Mouse (Mus musculus): ENCODE data around the gene Golph3.

Golph3 gene

DNA sequence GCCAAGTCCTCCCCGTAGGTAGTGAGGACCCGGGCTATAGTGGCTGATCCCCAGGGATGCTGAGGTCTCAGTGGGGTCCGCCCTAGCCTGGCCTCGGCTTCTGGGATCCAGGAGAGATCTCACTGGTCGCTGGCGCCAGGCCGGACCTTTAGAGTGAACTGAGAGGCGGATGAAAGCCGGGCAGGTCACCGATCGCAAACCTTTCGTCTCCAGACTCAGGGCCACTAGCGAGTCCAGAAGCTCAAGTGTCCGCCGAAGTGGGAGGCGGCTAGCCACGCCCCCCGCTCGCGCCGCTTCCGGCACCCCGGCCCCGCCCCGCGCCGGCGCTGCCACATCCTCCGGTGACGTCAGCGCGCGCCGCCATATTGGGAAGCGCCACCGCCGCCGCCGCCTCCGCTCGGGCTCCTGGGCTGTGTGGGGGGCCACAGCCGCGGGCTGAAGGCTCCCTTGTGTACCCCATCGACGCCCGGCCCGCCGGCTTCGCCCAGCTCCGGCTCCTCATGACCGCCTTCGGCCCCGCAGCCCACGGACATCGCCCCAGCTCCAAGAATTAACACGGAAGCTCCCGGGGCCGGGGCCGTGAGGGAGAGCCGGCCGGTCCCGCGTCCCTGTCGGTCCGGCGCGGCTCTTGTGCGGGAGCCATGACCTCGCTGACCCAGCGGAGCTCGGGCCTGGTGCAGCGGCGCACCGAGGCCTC lies at the start of gene Golph3:
Golph3 (plus strand) TSS at position 360 of the 697 bp plus-strand sequence.
- DNase-seq: peak; percentile 96 to 99

DNA sequence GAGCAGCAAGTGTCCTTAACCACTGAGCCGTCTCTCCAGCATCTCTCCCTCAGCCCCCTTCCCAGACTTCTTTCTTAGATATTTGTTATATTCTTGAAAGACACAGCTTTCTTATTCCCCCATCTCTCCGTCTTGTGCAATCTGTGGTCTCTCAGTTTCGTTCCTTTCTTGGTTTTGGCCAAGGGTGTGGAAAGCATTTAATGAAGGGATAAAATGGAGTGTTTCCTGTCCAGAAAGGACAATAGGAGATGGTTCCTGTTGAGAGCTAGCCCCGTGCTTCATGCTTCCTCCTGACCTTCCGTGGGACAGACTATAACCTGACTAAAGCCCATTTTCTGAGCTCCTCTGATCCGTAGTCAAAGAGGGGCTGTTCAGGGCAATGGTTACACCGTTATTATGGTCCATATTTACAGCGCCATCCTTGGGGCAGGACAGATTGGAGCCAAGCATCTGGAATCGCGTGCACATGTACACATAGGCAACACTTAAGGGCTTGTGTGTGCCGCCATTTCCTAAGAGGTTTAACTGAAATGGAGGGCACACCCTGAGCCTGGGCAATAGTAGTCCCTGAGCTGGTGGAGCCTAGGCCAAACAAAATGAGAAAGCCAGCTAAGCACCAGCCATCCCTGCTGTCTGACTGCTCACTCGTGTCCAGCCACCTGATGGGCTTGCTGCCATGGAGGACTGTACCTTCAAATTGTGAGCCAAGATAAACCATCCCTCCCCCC lies 47.8 kb upstream of the Golph3 start:
- DNase-seq: peak; percentile 16 to 22

DNA sequence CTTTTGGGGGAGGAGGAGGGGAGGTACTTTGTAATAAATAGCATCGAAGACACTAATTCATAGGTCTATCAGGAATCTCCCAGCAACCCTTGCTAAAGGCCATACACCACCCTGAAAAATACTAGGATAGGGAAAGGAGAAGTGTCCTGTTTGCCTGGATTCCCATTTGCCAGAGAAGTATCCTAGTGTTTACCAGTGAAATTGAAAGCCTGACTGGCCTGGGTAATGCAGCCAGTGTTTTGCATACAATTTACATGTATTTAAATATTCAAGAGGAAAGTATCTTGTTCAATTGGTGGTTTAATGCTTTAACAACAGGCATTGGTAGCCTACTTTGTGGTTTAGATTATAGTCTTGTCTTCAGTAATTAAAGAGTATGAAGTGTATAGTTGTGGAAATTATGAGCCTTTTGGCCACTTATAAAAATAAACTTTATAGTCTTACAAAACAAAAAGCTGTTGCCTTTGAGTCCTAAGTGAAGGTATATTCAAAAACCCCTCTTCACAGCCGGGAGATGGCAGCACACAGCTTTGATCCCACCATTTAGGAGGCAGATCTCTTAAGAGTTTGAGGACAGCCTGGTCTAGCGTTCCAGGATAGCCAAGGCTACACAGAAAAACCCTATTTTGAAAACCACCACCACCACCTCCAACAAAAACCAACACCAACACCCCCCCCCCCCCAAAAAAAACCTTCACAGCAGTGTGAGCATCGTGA lies 47.0 kb upstream of the Golph3 start:
- DNase-seq: no peak

DNA sequence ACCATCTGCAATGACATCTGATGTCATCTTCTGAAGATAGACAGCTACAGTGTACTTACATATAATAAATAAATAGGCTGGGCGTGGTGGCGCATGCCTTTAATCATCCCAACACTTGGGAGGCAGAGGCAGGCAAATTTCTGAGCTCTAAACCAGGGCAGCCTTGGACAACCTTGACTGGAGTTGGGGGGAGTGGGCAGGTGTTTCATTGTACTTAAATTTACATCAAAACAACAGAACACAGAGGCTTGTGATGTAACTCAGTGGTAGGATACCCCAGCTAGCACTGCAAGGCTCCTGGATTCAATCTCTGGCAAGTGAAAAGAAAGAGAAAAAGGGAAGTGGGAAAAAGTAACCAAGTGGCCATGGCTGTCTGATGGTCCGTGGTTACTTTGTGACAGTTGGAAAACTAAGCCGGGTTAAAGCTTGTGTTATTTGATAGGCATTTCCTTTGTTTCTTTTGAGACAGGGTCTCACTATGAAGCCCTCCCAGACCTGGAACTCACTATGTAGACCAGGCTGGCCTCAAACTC lies 46.1 kb upstream of the Golph3 start:
- no peak for DNase-seq

DNA sequence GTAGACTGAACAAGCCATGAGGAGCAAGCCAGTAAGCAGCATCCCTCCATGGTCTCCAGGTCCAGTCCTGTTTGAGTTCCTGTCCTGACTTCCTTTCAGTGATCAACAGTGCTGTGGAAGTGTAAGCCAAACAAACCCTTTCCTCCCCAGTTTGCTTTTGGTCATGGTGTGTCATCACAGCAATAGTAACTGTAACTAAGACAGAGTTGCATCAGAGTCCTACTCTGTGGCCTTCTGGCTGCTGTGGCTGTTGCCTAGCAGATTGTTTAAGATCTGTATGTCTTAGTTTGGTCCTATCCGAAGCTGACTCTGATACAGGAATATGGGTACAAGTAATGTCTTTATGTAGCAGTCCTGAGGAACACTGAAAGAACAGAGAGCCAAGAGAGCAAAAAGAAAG lies 41.4 kb upstream of the Golph3 start:
- no peak for DNase-seq

DNA sequence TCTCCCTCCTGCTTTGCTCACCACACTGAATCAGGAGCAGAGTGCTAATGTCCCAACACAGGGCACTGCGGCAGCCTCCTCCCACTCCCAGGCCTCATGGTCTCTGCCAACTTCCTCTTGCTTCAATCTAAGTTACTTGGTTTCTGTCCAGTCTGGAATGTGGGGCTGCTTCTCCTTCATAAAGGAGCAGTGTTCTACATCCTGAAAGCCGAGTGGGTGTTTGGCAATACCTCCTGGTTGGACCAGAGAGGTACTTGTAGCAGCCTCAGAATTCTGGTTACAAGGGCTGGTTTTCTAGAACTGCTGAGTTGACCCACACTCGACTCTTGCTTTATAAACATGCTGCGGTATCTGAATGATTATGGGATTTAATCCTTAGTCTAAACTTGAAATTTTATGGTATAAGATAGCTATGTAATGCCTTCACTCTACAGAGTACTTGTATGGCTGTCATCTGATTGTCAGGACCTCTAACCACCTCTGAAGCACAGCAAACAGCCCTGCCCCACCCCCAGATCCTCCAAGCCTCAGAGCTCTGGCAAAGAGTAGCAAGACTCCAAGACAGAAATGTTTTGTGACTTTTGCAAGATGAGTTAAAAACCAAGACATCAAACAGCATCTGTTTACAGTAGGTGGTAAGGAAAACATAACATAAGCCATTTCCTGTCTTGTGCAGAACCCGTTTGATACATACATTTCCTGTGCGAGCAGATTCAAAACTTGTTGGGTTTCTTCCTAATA lies 36.3 kb upstream of the Golph3 start:
- no peak for DNase-seq

DNA sequence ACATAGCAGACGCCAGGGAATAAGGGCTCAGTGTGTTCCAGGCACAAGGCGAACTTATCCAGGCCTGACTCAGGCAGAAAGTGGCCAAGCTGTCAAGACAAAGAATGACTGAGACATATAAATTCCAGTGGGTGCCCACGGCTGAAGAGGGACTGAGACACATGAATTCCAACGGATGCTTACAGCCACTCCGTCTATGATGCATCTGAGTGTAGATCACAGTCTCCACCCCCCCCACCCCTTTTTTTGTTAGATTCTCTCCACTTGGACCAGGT lies 35.8 kb upstream of the Golph3 start:
- DNase-seq: no peak

DNA sequence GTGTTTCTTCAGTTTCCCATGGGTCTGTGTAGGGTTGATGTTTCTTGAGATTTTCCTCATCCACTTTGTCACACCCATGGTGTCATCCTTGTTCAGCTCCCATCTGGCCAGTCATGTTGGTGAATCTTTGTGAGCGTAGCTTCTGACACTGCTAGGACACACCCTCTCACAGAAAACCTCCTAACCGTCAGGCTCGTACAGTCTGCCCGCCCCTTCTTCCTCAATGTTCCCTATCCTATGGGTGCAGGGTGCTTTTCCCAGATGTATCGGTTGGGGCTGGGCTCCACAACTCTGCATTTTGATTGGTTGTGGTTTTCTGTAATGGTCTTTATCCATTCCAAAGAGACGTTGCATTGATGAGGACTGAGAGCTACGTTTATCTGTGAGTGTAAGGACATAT lies 30.9 kb upstream of the Golph3 start:
- no peak for DNase-seq

DNA sequence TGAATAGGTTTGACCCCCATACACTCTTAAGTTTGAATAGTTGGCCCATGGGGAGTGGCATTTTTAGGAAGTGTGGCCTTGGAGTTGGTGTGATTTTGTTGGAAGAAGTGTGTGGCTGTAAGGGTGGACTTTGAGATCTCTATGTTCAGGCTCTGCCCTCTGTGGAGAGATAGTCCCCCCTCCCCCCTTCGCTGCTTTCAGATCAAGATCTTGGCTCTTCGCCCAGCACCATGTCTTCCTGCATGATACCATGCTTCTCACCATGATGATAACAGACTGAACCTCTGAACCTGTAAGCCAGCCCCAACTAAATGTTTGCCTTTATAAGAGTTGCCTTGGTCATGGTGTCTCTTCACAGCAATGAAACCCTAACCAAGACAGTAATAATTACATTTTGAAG lies 29.5 kb upstream of the Golph3 start:
- DNase-seq: no peak

DNA sequence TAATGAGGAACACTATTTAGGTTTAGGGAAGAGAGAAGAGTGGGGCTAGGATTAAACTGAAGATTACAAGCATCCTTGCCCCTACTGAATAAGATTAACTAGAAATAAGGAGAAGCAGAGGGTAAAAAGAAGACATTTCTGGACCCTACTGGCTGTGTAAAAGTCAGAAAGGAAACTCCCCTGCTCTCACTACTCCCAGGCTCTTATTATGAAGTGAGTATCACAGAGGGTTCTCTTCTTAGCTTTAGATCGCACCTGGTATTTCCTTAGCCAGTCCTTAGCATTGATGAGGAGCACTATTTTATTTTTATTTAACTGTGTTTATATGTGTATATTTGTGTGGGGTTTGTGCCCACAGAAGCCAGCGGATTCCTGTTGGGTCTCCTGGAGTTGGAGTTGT lies 25.0 kb upstream of the Golph3 start:
- DNase-seq: no peak

DNA sequence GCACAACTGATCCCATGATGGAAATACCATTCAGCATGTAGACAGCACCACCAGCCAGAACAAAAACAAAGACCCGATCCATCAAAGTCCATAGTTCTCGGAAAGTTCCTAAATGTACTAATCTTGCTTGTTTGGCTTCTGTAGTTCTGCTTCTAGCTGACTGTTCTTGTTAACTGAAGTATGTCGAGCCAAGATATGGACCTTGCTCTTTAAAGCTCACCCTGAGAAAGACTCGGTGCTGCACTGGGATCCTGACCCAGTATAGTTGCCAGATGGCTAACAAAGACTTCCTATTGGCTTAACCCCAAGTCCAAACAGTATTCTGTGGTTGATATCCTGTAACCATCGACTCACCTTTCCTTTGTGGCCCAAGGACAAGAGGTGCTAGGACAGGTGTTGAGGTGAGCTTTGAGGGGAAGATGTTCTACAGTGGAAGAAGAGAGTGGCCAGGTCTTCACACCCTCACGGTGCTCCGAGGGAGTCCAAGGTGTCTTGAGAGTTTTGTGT lies 23.0 kb upstream of the Golph3 start:
- DNase-seq: peak; percentile 17 to 49

DNA sequence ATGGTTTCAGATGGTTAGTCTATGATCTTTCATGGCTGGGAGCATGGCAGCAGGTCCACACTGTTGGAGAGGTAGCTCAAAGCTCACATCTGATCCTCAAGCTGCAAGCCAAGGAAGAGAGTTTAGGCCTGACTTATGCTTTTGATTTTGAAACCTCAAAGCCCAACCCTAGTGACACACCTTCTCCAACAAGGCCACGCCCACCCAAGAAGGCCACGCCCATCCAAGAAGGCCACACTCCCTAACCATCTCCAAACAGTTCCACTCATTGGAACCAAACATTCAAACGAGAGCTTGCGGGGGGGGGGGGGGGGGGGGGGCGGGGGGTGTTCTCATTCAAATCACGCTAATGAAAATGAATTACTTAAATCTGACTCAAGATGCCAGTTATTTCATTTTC lies 19.5 kb upstream of the Golph3 start:
- no peak for DNase-seq

DNA sequence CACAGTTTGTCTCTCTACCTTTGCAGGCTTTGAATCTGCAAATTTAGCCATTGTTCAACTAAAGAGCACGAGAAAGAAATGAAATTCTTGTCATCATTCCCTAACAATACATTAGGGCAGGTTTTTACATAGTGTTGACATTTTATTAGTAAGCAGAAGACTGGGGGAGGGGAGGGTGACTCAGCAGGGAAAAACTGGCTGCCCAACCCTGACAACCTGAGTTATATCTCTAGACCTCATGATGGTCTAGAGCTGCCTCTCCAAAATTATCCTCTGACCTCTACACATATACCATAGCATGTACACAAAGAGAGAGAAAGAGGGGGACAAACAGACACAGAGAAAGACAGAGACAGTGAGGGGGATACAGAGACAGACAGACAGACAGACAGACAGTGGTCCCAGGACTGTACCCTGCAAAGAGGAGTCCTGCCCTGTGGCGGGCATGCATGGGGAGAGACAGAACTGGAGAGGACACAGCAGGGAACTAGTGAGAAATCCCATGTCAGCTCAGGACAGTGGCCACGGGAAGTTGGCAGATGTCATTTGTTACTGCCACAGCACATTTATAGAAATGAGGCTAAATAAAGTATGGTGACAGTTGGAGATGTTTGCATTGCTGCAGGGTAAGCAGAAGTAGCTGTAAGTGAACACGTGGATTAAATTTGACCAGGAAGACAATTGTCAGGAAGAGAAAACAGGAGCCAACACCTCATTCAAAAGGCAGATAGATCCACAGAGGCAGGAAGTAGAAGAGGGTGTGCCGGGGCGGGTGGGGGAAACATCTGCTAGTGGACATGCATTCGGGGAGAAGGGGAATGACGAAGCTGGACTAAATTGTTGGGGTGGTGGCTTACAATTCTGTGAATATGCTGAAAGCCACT lies 14.8 kb upstream of the Golph3 start:
- no peak for DNase-seq

DNA sequence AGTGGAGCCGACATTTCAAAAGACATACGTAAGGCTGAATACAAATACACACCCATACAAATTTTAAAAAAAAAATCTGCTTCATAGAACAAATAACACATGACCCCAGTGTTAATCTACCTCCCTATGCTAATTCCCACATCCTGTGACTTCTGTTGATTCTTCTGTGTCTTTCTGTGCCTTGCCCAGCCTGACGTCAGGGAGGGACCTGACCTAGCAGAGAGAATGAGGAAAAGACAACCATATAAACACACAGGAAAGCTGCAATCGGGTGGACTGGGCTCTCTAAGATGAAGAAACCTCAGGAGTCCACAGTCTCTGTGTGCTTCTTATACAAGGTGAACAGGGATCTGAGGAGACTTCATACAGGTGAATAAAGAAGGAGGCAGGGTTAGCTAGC lies 14.1 kb upstream of the Golph3 start:
- DNase-seq: no peak

DNA sequence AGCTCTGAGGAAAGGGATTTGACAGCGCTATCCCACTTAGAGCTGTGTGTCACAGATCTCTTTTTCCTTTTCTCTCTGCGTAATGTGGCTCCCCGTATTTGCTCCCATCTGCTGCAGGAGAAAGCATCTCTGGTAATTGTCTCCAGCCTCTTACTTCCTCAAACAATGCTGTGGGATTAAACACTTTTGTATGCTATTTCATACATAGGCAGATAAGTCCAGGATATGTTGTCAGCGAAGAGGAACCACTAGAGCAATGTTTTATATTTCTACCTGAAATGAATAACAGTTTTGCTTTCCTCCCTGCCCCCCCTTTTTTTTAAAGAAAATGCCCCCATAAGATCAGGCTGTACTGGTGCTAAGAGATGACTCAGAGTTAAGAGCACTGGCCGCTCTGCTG lies 12.7 kb upstream of the Golph3 start:
- no peak for DNase-seq

DNA sequence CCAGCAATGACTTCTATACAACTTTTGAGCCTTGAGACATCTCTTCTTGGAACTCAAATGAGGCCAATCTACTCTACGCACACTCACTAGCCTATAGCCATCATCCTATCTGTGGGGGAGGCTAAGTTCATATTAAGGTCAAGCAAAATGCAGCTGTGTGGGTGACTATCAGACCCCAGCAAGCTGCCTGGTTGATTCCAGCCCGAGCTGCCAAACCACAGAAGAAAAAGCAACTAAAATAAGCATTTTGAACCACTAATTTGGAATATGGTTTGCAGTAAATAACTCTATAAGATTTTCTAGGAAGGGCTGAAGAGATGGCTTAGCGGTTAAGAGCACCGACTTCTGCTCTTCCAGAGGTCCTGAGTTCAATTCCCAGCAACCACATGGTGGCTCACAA lies 10.6 kb upstream of the Golph3 start:
- no peak for DNase-seq

DNA sequence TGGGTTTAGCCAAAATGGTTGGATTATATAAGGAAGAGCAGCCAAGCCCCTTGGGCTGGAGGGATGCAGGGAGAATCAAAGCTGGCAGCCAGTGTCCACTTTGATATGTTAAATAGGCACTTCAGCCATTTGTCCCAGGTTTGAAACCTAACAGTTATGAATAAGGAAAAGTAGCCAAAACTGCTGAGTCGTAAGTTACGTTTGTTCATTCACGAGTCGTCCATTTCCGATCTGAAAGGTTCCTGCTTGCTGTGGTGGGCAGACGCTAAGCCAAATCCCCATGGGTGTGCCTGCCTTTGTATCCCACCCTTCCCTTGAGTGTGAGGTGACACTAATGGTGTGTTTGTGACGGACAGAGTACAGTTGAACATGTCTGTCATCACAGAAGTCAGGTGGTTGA lies 9.8 kb upstream of the Golph3 start:
- no peak for DNase-seq

DNA sequence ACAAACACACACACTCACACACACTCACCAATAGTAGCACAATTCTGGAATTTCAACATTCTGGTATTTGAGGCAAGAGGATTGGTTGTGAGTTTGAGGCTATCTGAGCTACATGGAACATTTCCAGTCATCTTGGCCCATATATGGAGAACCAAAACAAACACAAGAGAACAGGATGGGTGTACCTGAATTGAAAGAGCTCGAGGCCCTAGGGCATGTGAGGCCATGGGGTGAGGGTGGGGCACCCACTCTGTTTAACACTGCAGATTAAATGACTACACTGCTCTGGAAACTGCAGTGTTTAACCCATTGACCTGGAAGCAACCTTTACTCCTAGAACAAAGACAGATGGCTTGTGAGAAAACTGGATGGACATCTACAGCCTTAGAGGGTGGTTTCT lies 8.0 kb upstream of the Golph3 start:
- no peak for DNase-seq

DNA sequence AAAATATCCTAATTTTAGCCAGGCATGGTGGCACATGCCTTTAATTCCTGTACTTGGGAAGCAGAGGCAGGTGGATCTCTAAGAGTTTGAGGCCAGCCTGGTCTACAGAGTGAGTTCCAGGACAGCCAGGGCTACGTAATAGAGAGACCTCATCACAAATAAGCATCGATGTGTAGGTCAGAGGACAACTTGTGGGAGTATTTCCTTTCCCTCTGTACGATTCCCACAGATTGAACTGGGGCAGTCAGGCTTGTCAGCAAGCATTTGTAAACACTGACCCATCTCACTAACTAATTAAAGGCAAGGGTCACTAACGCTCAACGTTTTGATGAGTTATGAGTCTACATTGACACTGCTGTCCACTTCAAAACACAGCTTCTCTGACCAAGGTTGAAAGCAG lies 6.7 kb upstream of the Golph3 start:
- no peak for DNase-seq

DNA sequence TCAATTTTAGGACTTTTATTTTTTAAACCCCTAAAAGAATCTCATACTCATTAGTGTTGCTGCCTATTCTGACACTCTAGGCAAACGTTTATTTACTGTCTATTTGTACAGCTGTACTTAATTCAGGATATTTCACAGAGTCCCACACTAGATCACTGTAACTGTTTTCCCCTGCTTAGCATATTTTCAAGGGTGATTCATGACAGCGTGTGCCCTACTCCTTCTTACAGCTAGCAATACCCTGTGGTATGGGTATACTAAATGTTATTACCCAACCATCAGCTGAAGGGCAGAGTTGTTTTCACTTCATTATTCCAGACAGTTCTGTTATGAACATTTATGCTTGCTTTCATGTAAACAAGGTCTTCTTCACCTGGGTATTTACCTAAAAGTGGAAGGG lies 5.3 kb upstream of the Golph3 start:
- no peak for DNase-seq

DNA sequence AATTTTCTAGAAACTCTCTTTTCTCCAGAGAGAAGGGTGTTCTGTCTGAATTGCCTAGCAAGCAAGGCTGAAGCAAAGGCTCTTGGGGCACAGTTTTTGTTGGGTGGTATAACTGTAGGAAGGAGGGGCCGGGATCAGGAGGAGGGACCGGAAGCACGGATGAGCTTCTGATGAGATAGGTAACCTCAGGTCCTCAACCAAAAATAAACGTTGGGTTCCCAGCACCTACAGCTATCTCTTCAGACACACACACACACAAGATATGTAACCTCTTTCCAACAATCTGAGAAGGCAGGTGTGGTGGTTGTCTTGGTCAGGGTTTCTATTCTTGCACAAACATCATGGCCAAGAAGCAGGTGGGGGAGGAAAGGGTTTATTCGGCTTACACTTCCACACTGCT lies 4.0 kb upstream of the Golph3 start:
- DNase-seq: no peak

DNA sequence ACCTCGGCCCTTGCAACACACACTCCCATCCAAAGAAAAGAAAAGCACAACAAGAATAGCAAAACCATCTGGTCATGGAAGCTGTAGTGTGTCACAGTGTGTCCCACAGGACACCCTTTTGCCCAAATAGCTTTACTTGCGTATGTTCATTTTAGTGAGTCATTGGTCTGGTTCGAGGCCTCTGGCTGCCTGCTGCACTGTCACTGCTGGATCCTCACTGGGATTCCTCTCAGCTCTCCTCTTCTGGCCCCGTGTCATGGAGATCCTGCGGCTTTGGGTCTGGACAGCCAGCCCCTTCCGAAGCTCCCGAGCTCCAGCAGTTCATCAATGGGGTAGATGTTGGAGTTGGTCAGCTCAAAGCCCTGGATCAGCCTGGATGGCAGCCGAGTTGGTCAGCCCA lies 2.8 kb upstream of the Golph3 start:
- DNase-seq: no peak
